Mouse (Mus musculus): ENCODE data around the gene Mpp3. TPM values are rescaled to one million over a fixed set of nuclear protein-coding genes. Genes with fewer than 3 reads are reported as not detected.

The Mpp3 gene
- polyA plus RNA-seq, 1 experiment from 2014 or later = 5.2 TPM

- ATAC-seq (no peak), DNase-seq (ENCODE audit: low read depth, low spot score) (no peak)
Measured at GRCm38 (mm10) chr11:102040646-102041045, 12.4 kb upstream of the Mpp3 start.

GRCm38 (mm10) chr11:102040138-102040524 is 11.9 kb upstream of the Mpp3 start:
- DNase-seq (ENCODE audit: low read depth, low spot score) (peak; percentile 66), ATAC-seq (no peak)
- POLR2A ChIA-PET = interaction anchor here (0.5 to 1.3 kb wide), 2 partner anchors 14 to 19 kb away, joined by 3 read pairs; no protein-coding TSS in a partner anchor
- CTCF ChIA-PET = interaction anchor here (0.8 to 5.0 kb wide), 21 partner anchors 10 to 109 kb away, joined by 3 to 45 read pairs (median 5); partner anchors contain the start of genes Cfap97d1 and Dusp3
- TF ChIP-seq CTCF (IDR thresholded peaks at IDR 0.05) = peak; percentile 94
- H3K27me3 ChIP-seq = no peaks in the 10 kb centered on the region
- in situ Hi-C loops (cut with MboI; ENCODE audit: low pct_unique_long_range_greater_than_20kb) = no loop called here

More at GRCm38 (mm10) chr11:102040646-102041045, 12.4 kb upstream of the Mpp3 start:
- TF ChIP-seq CTCF (IDR thresholded peaks at IDR 0.05) = no peak
- POLR2A ChIA-PET = interaction anchor here (0.6 to 1.3 kb wide), 2 partner anchors 13 to 51 kb away, joined by 3 read pairs; no protein-coding TSS in a partner anchor
- in situ Hi-C loops (cut with MboI; ENCODE audit: low pct_unique_long_range_greater_than_20kb) = no loop called here
- H3K27me3 ChIP-seq = no peaks in the 10 kb centered on the region
- CTCF ChIA-PET = interaction anchor here (0.9 to 5.0 kb wide), 18 partner anchors 10 to 108 kb away, joined by 3 to 45 read pairs (median 5); partner anchors contain the start of genes Cfap97d1 and Dusp3

GRCm38 (mm10) chr11:102039487-102040137 is 11.4 kb upstream of the Mpp3 start:
- H3K27me3 ChIP-seq = no peaks in the 10 kb centered on the region
- no peak for TF ChIP-seq CTCF (IDR thresholded peaks at IDR 0.05)
- DNase-seq (ENCODE audit: low read depth, low spot score) (no peak), ATAC-seq (no peak)
- in situ Hi-C loops (cut with MboI; ENCODE audit: low pct_unique_long_range_greater_than_20kb) = loop anchor here (5.0 kb wide), 1 partner anchor 42 kb away; no protein-coding TSS in a partner anchor
- ChIA-PET POLR2A (interaction anchor here (0.5 to 1.3 kb wide), 2 partner anchors 14 to 18 kb away, joined by 3 read pairs; no protein-coding TSS in a partner anchor), CTCF (interaction anchor here (0.8 to 5.0 kb wide), 20 partner anchors 9 to 109 kb away, joined by 3 to 45 read pairs (median 4); partner anchors contain the start of genes Cfap97d1 and Dusp3)

- ATAC-seq (no peak), DNase-seq (ENCODE audit: low read depth, low spot score) (no peak)
- no peaks in the 10 kb centered on the region for H3K27me3 ChIP-seq
- POLR2A ChIA-PET = no interaction called here
- CTCF ChIA-PET = interaction anchor here (4.3 kb wide), 1 partner anchor 52 kb away, joined by 45 read pairs; the partner anchor contains the start of genes Cfap97d1 and Dusp3
- TF ChIP-seq CTCF (IDR thresholded peaks at IDR 0.05) = no peak
- in situ Hi-C loops (cut with MboI; ENCODE audit: low pct_unique_long_range_greater_than_20kb) = loop anchor here (5.0 kb wide), 1 partner anchor 40 kb away; no protein-coding TSS in a partner anchor
Measured at GRCm38 (mm10) chr11:102037789-102038188, 9.5 kb upstream of the Mpp3 start.

GRCm38 (mm10) chr11:102036336-102036735 is 8.1 kb upstream of the Mpp3 start:
- CTCF ChIA-PET = no interaction called here
- in situ Hi-C loops (cut with MboI; ENCODE audit: low pct_unique_long_range_greater_than_20kb) = loop anchor here (5.0 kb wide), 1 partner anchor 39 kb away; no protein-coding TSS in a partner anchor

GRCm38 (mm10) chr11:102035456-102035960 is 7.2 kb upstream of the Mpp3 start:
- in situ Hi-C loops (cut with MboI; ENCODE audit: low pct_unique_long_range_greater_than_20kb) = loop anchor here (5.0 kb wide), 1 partner anchor 38 kb away; no protein-coding TSS in a partner anchor
- CTCF ChIA-PET = no interaction called here
- ATAC-seq (no peak), DNase-seq (ENCODE audit: low read depth, low spot score) (no peak)
- POLR2A ChIA-PET = no interaction called here
- H3K27me3 ChIP-seq = no peaks in the 10 kb centered on the region
- no peak for TF ChIP-seq CTCF (IDR thresholded peaks at IDR 0.05)

More at GRCm38 (mm10) chr11:102036336-102036735, 8.1 kb upstream of the Mpp3 start:
- H3K27me3 ChIP-seq = no peaks in the 10 kb centered on the region
- DNase-seq (ENCODE audit: low read depth, low spot score) (no peak), ATAC-seq (no peak)
- TF ChIP-seq CTCF (IDR thresholded peaks at IDR 0.05) = no peak
- POLR2A ChIA-PET = no interaction called here

- no peak for DNase-seq (ENCODE audit: low read depth, low spot score)
- ChIA-PET POLR2A (no interaction called here), CTCF (no interaction called here)
- TF ChIP-seq CTCF (IDR thresholded peaks at IDR 0.05) = no peak
- H3K27me3 ChIP-seq = no peaks in the 10 kb centered on the region
- in situ Hi-C loops (cut with MboI; ENCODE audit: low pct_unique_long_range_greater_than_20kb) = loop anchor here (5.0 kb wide), 1 partner anchor 38 kb away; no protein-coding TSS in a partner anchor
- ATAC-seq = no peak
Measured at GRCm38 (mm10) chr11:102034887-102035286, 6.6 kb upstream of the Mpp3 start.

GRCm38 (mm10) chr11:102033055-102033591 is 4.9 kb upstream of the Mpp3 start:
- CTCF ChIA-PET = interaction anchor here (1.0 kb wide), 1 partner anchor 79 kb away, joined by 3 read pairs; no protein-coding TSS in a partner anchor
- ATAC-seq (no peak), DNase-seq (ENCODE audit: low read depth, low spot score) (no peak)
- no peaks in the 10 kb centered on the region for H3K27me3 ChIP-seq
- TF ChIP-seq CTCF (IDR thresholded peaks at IDR 0.05) = no peak
- in situ Hi-C loops (cut with MboI; ENCODE audit: low pct_unique_long_range_greater_than_20kb) = no loop called here
- POLR2A ChIA-PET = no interaction called here

- H3K27me3 ChIP-seq = no peaks in the 10 kb centered on the region
- in situ Hi-C loops (cut with MboI; ENCODE audit: low pct_unique_long_range_greater_than_20kb) = no loop called here
- DNase-seq (ENCODE audit: low read depth, low spot score) (no peak), ATAC-seq (no peak)
- TF ChIP-seq CTCF (IDR thresholded peaks at IDR 0.05) = no peak
- ChIA-PET POLR2A (interaction anchor here (0.6 to 0.7 kb wide), 2 partner anchors 65 to 577 kb away, joined by 6 read pairs; no protein-coding TSS in a partner anchor), CTCF (interaction anchor here (1.1 to 1.7 kb wide), 3 partner anchors 9 to 45 kb away, joined by 3 to 4 read pairs (median 3); no protein-coding TSS in a partner anchor)
Measured at GRCm38 (mm10) chr11:102031149-102031548, 2.9 kb upstream of the Mpp3 start.

GRCm38 (mm10) chr11:102029966-102030365 is 1.7 kb upstream of the Mpp3 start:
- no peak for TF ChIP-seq CTCF (IDR thresholded peaks at IDR 0.05)

More at GRCm38 (mm10) chr11:102029966-102030365, 1.7 kb upstream of the Mpp3 start:
- ChIA-PET CTCF (interaction anchor here (1.7 kb wide), 1 partner anchor 10 kb away, joined by 4 read pairs; no protein-coding TSS in a partner anchor), POLR2A (no interaction called here)
- in situ Hi-C loops (cut with MboI; ENCODE audit: low pct_unique_long_range_greater_than_20kb) = no loop called here
- H3K27me3 ChIP-seq = no peaks in the 10 kb centered on the region
- no peak for ATAC-seq
- no peak for DNase-seq (ENCODE audit: low read depth, low spot score)
